Mouse (Mus musculus): ENCODE data around the gene Cacna1a.
A peak's percentile ranks its signal among the peaks of the same experiment; 100 is the strongest.

Gene Cacna1a

GRCm38 (mm10) chr8:84533341-84533740 is 145.1 kb downstream of the Cacna1a start:
- DNase-seq (ENCODE audit: low read depth, low spot score): no peak

- peak; percentile 47 for DNase-seq (ENCODE audit: low read depth, low spot score)
Observed at GRCm38 (mm10) chr8:84536917-84537316, 148.7 kb downstream of the Cacna1a start.

- DNase-seq (ENCODE audit: low read depth, low spot score): peak; percentile 96
Observed at GRCm38 (mm10) chr8:84539376-84539775, 151.1 kb downstream of the Cacna1a start.

- no peak for DNase-seq (ENCODE audit: low read depth, low spot score)
Observed at GRCm38 (mm10) chr8:84542481-84542880, 154.2 kb downstream of the Cacna1a start.

GRCm38 (mm10) chr8:84545522-84545921 is 157.3 kb downstream of the Cacna1a start:
- DNase-seq (ENCODE audit: low read depth, low spot score): peak; percentile 29

GRCm38 (mm10) chr8:84552457-84552856 is 164.2 kb downstream of the Cacna1a start:
- no peak for DNase-seq (ENCODE audit: low read depth, low spot score)

GRCm38 (mm10) chr8:84553106-84553505 is 164.9 kb downstream of the Cacna1a start:
- no peak for DNase-seq (ENCODE audit: low read depth, low spot score)

GRCm38 (mm10) chr8:84553617-84554016 is 165.4 kb downstream of the Cacna1a start:
- DNase-seq (ENCODE audit: low read depth, low spot score): no peak

GRCm38 (mm10) chr8:84554301-84555027 is 166.2 kb downstream of the Cacna1a start:
- peak; percentile 78 for DNase-seq (ENCODE audit: low read depth, low spot score)

GRCm38 (mm10) chr8:84555269-84555668 is 167.0 kb downstream of the Cacna1a start:
- no peak for DNase-seq (ENCODE audit: low read depth, low spot score)

- peak; percentile 69 for DNase-seq (ENCODE audit: low read depth, low spot score)
Observed at GRCm38 (mm10) chr8:84557936-84558335, 169.7 kb downstream of the Cacna1a start.

- peak; percentile 94 for DNase-seq (ENCODE audit: low read depth, low spot score)
Observed at GRCm38 (mm10) chr8:84559121-84559604, 170.9 kb downstream of the Cacna1a start.

- peak; percentile 27 for DNase-seq (ENCODE audit: low read depth, low spot score)
Observed at GRCm38 (mm10) chr8:84561698-84562097, 173.5 kb downstream of the Cacna1a start.

GRCm38 (mm10) chr8:84564042-84564441 is 175.8 kb downstream of the Cacna1a start:
- DNase-seq (ENCODE audit: low read depth, low spot score): no peak

GRCm38 (mm10) chr8:84565577-84566360 is 177.5 kb downstream of the Cacna1a start:
- DNase-seq (ENCODE audit: low read depth, low spot score): no peak

- peak; percentile 40 for DNase-seq (ENCODE audit: low read depth, low spot score)
Observed at GRCm38 (mm10) chr8:84566816-84567413, 178.7 kb downstream of the Cacna1a start.

GRCm38 (mm10) chr8:84567541-84567940 is 179.3 kb downstream of the Cacna1a start:
- peak; percentile 74 for DNase-seq (ENCODE audit: low read depth, low spot score)

GRCm38 (mm10) chr8:84568737-84569136 is 180.5 kb downstream of the Cacna1a start:
- no peak for DNase-seq (ENCODE audit: low read depth, low spot score)

- peak; percentile 61 for DNase-seq (ENCODE audit: low read depth, low spot score)
Observed at GRCm38 (mm10) chr8:84569921-84570673, 181.9 kb downstream of the Cacna1a start.

- DNase-seq (ENCODE audit: low read depth, low spot score): no peak
Observed at GRCm38 (mm10) chr8:84577432-84577831, 189.2 kb downstream of the Cacna1a start.

- peak; percentile 84 for DNase-seq (ENCODE audit: low read depth, low spot score)
Observed at GRCm38 (mm10) chr8:84579595-84579994, 191.4 kb downstream of the Cacna1a start.

Measured in ZHBTc4 (cell line).